Mouse (Mus musculus): ENCODE results near the gene Atp6v0b. TPM values are rescaled to one million over a fixed set of nuclear protein-coding genes. Genes with fewer than 3 reads are reported as not detected.

Atp6v0b gene
- polyA plus RNA-seq, 1 experiment from 2014 or later, result 154 TPM

DNA sequence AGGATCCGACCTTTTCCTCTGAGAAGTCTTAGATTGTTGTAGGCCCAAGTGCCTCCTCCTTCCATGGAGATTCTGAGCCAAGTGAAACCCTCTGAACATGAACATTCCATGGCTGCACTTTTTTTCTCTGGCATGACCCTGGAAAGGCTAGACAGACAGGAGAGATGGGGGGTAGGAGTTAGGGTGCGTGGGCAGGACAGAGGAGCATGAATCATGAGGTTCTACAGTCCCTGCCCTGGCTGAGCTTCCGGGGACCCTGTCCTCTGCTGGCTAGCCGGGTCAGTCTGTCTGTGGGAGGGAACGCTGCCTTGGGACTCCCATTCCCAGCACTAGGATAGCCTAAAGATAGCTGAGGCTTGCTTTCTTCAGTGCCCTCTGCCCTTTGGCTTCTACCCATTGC is 42.7 kb downstream of the Atp6v0b start:
- H3K4me1 ChIP-seq (ENCODE audit: control insufficient read depth, insufficient read depth, low read length), result no peaks in the 10 kb centered on the region
- no peaks in the 10 kb centered on the region for H3K9me3 ChIP-seq (replicated peaks; ENCODE audit: control insufficient read depth, low read length)
- ATAC-seq (replicated peaks; ENCODE audit: insufficient number of reproducible peaks, low FRiP score, low TSS enrichment, low read depth) (no peak), DNase-seq (ENCODE audit: low spot score) (no peak)
- WGBS, result 88% methylated on average over 5 of the region's 5 CpGs
- H3K4me3 ChIP-seq (ENCODE audit: low read depth, low read length), result no peak overlapping the region
- no peak overlapping the region for H3K9ac ChIP-seq (replicated peaks; ENCODE audit: low read length)
- H3K27ac ChIP-seq (replicated peaks; ENCODE audit: low read depth, low read length), result no peak overlapping the region
- H3K36me3 ChIP-seq (replicated peaks; ENCODE audit: control insufficient read depth, insufficient read depth, low read depth, low read length), result no peaks in the 10 kb centered on the region
- H3K27me3 ChIP-seq (ENCODE audit: control insufficient read depth, insufficient read depth, low read length), result no peaks in the 10 kb centered on the region
- H3K4me2 ChIP-seq (ENCODE audit: low read depth, low read length), result no peak overlapping the region

GRCm38 (mm10) chr4:117843101-117843500 is 44.0 kb downstream of the Atp6v0b start:
- Histone ChIP-seq H3K27ac (replicated peaks; ENCODE audit: low read depth, low read length) (no peak overlapping the region), H3K4me2 (ENCODE audit: low read depth, low read length) (no peak overlapping the region), H3K36me3 (replicated peaks; ENCODE audit: control insufficient read depth, insufficient read depth, low read depth, low read length) (no peaks in the 10 kb centered on the region), H3K4me1 (ENCODE audit: control insufficient read depth, insufficient read depth, low read length) (no peaks in the 10 kb centered on the region), H3K9ac (replicated peaks; ENCODE audit: low read length) (no peak overlapping the region), H3K27me3 (ENCODE audit: control insufficient read depth, insufficient read depth, low read length) (no peaks in the 10 kb centered on the region), H3K9me3 (replicated peaks; ENCODE audit: control insufficient read depth, low read length) (no peaks in the 10 kb centered on the region), H3K4me3 (ENCODE audit: low read depth, low read length) (no peak overlapping the region)
- DNase-seq (ENCODE audit: low spot score), result no peak
- 89% methylated on average over 5 of the region's 5 CpGs for WGBS
- ATAC-seq (replicated peaks; ENCODE audit: insufficient number of reproducible peaks, low FRiP score, low TSS enrichment, low read depth), result no peak

DNA sequence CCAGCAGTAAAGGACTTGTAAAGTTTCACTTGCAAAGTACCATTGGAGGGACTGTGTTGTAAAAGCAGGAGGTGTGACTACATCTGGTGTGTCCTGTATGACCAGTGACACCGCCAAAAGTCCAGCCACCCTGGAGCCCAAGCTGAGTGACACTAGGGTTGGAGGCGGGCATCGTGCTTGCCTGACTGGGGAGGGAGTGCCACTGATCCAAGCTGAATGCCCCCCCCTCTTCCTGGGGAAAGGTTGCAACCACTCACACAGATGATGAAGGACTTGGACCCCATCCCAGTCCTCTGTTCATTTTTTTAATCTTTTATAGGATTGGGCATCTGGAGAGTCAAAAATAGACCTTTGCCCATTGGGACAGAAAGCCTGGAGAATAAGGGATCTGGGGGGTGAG is 45.6 kb downstream of the Atp6v0b start:
- Histone ChIP-seq H3K36me3 (replicated peaks; ENCODE audit: control insufficient read depth, insufficient read depth, low read depth, low read length) (no peaks in the 10 kb centered on the region), H3K4me2 (ENCODE audit: low read depth, low read length) (no peak overlapping the region), H3K4me3 (ENCODE audit: low read depth, low read length) (no peak overlapping the region), H3K9ac (replicated peaks; ENCODE audit: low read length) (no peak overlapping the region), H3K9me3 (replicated peaks; ENCODE audit: control insufficient read depth, low read length) (no peaks in the 10 kb centered on the region), H3K4me1 (ENCODE audit: control insufficient read depth, insufficient read depth, low read length) (no peaks in the 10 kb centered on the region), H3K27ac (replicated peaks; ENCODE audit: low read depth, low read length) (no peak overlapping the region), H3K27me3 (ENCODE audit: control insufficient read depth, insufficient read depth, low read length) (no peaks in the 10 kb centered on the region)
- ATAC-seq (replicated peaks; ENCODE audit: insufficient number of reproducible peaks, low FRiP score, low TSS enrichment, low read depth) (no peak), DNase-seq (ENCODE audit: low spot score) (no peak)
- WGBS, result 86% methylated on average over 3 of the region's 3 CpGs

- H3K9ac ChIP-seq (replicated peaks; ENCODE audit: low read length), result no peak overlapping the region
- no peak overlapping the region for H3K27ac ChIP-seq (replicated peaks; ENCODE audit: low read depth, low read length)
- no peak for DNase-seq (ENCODE audit: low spot score)
- no peaks in the 10 kb centered on the region for H3K36me3 ChIP-seq (replicated peaks; ENCODE audit: control insufficient read depth, insufficient read depth, low read depth, low read length)
- H3K27me3 ChIP-seq (ENCODE audit: control insufficient read depth, insufficient read depth, low read length), result no peaks in the 10 kb centered on the region
- no peak overlapping the region for H3K4me3 ChIP-seq (ENCODE audit: low read depth, low read length)
- ATAC-seq (replicated peaks; ENCODE audit: insufficient number of reproducible peaks, low FRiP score, low TSS enrichment, low read depth), result no peak
- no peaks in the 10 kb centered on the region for H3K4me1 ChIP-seq (ENCODE audit: control insufficient read depth, insufficient read depth, low read length)
- 96% methylated on average over 5 of the region's 5 CpGs for whole genome bisulfite sequencing
- no peaks in the 10 kb centered on the region for H3K9me3 ChIP-seq (replicated peaks; ENCODE audit: control insufficient read depth, low read length)
- H3K4me2 ChIP-seq (ENCODE audit: low read depth, low read length), result no peak overlapping the region
These were observed 46.3 kb downstream of the Atp6v0b start for GRCm38 (mm10) chr4:117840821-117841220.

DNA sequence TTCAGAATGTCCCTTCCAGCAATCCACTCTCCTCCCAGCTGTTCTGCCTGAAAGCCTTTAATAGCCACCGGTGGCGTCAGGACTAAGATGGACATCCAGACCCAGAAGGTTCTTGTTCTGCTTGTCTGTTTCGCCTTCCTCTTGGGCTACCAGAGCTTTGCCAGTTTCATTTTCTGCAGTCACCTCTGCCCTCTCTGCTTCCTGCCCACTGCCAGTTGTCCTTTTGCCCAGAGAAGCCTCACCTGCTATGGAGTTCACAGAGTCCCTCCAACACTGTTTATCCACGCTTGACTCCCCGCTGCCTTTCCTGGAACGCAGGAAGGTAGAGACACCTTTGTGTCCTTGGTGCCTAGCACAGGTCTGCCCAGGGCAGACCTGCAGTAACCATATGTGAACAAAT is 47.8 kb downstream of the Atp6v0b start:
- DNase-seq (ENCODE audit: low spot score) (no peak), ATAC-seq (replicated peaks; ENCODE audit: insufficient number of reproducible peaks, low FRiP score, low TSS enrichment, low read depth) (no peak)
- no peaks in the 10 kb centered on the region for H3K4me1 ChIP-seq (ENCODE audit: control insufficient read depth, insufficient read depth, low read length)
- no peaks in the 10 kb centered on the region for H3K9me3 ChIP-seq (replicated peaks; ENCODE audit: control insufficient read depth, low read length)
- no peak overlapping the region for H3K9ac ChIP-seq (replicated peaks; ENCODE audit: low read length)
- no peak overlapping the region for H3K4me2 ChIP-seq (ENCODE audit: low read depth, low read length)
- no peak overlapping the region for H3K4me3 ChIP-seq (ENCODE audit: low read depth, low read length)
- H3K27me3 ChIP-seq (ENCODE audit: control insufficient read depth, insufficient read depth, low read length), result no peaks in the 10 kb centered on the region
- H3K36me3 ChIP-seq (replicated peaks; ENCODE audit: control insufficient read depth, insufficient read depth, low read depth, low read length), result no peaks in the 10 kb centered on the region
- H3K27ac ChIP-seq (replicated peaks; ENCODE audit: low read depth, low read length), result no peak overlapping the region
- WGBS, result 77% methylated on average over 6 of the region's 6 CpGs

DNA sequence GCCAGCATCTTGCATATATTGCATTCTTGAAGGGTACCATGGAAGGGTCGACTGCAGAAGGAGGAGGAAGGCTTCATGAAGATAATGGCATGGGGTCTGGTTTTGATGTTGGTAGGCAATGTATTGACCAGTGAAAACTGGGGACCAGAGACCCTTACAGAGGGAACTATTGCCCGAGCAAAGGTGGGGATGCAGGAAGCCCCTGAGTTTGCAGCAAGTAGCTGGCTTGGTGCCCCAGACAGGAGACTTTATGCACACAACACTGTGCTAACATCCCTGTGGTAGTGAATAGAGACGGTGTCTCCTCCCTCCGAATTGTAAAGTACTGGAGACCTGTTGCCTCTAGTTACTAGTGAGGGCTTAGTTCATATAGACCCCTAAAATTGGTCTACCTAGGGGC is 49.9 kb downstream of the Atp6v0b start:
- no peak overlapping the region for H3K9ac ChIP-seq (replicated peaks; ENCODE audit: low read length)
- H3K9me3 ChIP-seq (replicated peaks; ENCODE audit: control insufficient read depth, low read length), result no peaks in the 10 kb centered on the region
- no peak overlapping the region; the same call in 1 of the 2 replicates for H3K4me2 ChIP-seq (ENCODE audit: low read depth, low read length)
- H3K4me1 ChIP-seq (ENCODE audit: control insufficient read depth, insufficient read depth, low read length), result no peaks in the 10 kb centered on the region
- no peak overlapping the region for H3K4me3 ChIP-seq (ENCODE audit: low read depth, low read length)
- H3K27ac ChIP-seq (replicated peaks; ENCODE audit: low read depth, low read length), result no peak overlapping the region
- no peaks in the 10 kb centered on the region for H3K36me3 ChIP-seq (replicated peaks; ENCODE audit: control insufficient read depth, insufficient read depth, low read depth, low read length)
- no peaks in the 10 kb centered on the region for H3K27me3 ChIP-seq (ENCODE audit: control insufficient read depth, insufficient read depth, low read length)
- no peak for DNase-seq (ENCODE audit: low spot score)
- no peak for ATAC-seq (replicated peaks; ENCODE audit: insufficient number of reproducible peaks, low FRiP score, low TSS enrichment, low read depth)
- 74% methylated on average over 4 of the region's 4 CpGs for WGBS

- Histone ChIP-seq H3K27me3 (ENCODE audit: control insufficient read depth, insufficient read depth, low read length) (no peaks in the 10 kb centered on the region), H3K36me3 (replicated peaks; ENCODE audit: control insufficient read depth, insufficient read depth, low read depth, low read length) (no peaks in the 10 kb centered on the region), H3K9ac (replicated peaks; ENCODE audit: low read length) (peak overlapping the region; percentile 81), H3K4me1 (ENCODE audit: control insufficient read depth, insufficient read depth, low read length) (no peaks in the 10 kb centered on the region), H3K9me3 (replicated peaks; ENCODE audit: control insufficient read depth, low read length) (no peaks in the 10 kb centered on the region), H3K4me2 (ENCODE audit: low read depth, low read length) (peak overlapping the region; percentile 96), H3K4me3 (ENCODE audit: low read depth, low read length) (peak overlapping the region; percentile 80), H3K27ac (replicated peaks; ENCODE audit: low read depth, low read length) (peak overlapping the region; percentile 52; the same call in 1 of the 2 replicates)
- peak; percentile 86 for ATAC-seq (replicated peaks; ENCODE audit: insufficient number of reproducible peaks, low FRiP score, low TSS enrichment, low read depth)
- under 1% methylated on average over 48 of the region's 48 CpGs for WGBS
- peak; percentile 91 for DNase-seq (ENCODE audit: low spot score)
These were observed 50.8 kb downstream of the Atp6v0b start for GRCm38 (mm10) chr4:117836204-117836767.

GRCm38 (mm10) chr4:117835531-117836111 is 51.5 kb downstream of the Atp6v0b start:
- Histone ChIP-seq H3K27me3 (ENCODE audit: control insufficient read depth, insufficient read depth, low read length) (no peaks in the 10 kb centered on the region), H3K36me3 (replicated peaks; ENCODE audit: control insufficient read depth, insufficient read depth, low read depth, low read length) (no peaks in the 10 kb centered on the region), H3K9me3 (replicated peaks; ENCODE audit: control insufficient read depth, low read length) (no peaks in the 10 kb centered on the region), H3K4me3 (ENCODE audit: low read depth, low read length) (peak overlapping the region; percentile 80), H3K27ac (replicated peaks; ENCODE audit: low read depth, low read length) (peak overlapping the region; percentile 52), H3K4me1 (ENCODE audit: control insufficient read depth, insufficient read depth, low read length) (no peaks in the 10 kb centered on the region), H3K9ac (replicated peaks; ENCODE audit: low read length) (peak overlapping the region; percentile 81), H3K4me2 (ENCODE audit: low read depth, low read length) (peak overlapping the region; percentile 96)
- WGBS, result 0% methylated on average over 60 of the region's 60 CpGs
- peak; percentile 4 for ATAC-seq (replicated peaks; ENCODE audit: insufficient number of reproducible peaks, low FRiP score, low TSS enrichment, low read depth)
- DNase-seq (ENCODE audit: low spot score), result peak; percentile 53
